Mouse (Mus musculus) adrenal gland, postnatal 36 days (tissue): ENCODE measurements around the gene Frmd5. TPM values are rescaled to one million over a fixed set of nuclear protein-coding genes. Genes with fewer than 3 reads are reported as not detected.

Source experiments
- DNase-seq, 2 experiments: peaks; one replicate each; pipeline ENCODE4 v3.0.0; 2021; ENCODE audit warnings: mixed read lengths in 1 of 2
- long read RNA-seq, 2 experiments: library from polyadenylated mRNA; stranded (forward); transcript quantifications; one replicate each; pipeline ENCODE4 v2.0.0; 2021; ENCODE audit warnings: borderline sequencing depth in 2 of 2
- total RNA-seq, 2 experiments: library from RNA; stranded (reverse); gene quantifications; 2 replicates each; pipeline ENCODE4 v1.2.3; 2021

Gene Frmd5
- total RNA-seq = 100 to 1,000 TPM; 103 to 188 TPM
- long read RNA-seq, experiment 1, partial matches to known transcripts = 16 of 39 reads
- long read RNA-seq, experiment 1, other reads (novel, unspliced or antisense) = 23 of 39 reads
- long read RNA-seq, experiment 2, partial matches to known transcripts = 2 of 3 reads
- long read RNA-seq, experiment 2, other reads (novel, unspliced or antisense) = 1 of 3 reads

DNA sequence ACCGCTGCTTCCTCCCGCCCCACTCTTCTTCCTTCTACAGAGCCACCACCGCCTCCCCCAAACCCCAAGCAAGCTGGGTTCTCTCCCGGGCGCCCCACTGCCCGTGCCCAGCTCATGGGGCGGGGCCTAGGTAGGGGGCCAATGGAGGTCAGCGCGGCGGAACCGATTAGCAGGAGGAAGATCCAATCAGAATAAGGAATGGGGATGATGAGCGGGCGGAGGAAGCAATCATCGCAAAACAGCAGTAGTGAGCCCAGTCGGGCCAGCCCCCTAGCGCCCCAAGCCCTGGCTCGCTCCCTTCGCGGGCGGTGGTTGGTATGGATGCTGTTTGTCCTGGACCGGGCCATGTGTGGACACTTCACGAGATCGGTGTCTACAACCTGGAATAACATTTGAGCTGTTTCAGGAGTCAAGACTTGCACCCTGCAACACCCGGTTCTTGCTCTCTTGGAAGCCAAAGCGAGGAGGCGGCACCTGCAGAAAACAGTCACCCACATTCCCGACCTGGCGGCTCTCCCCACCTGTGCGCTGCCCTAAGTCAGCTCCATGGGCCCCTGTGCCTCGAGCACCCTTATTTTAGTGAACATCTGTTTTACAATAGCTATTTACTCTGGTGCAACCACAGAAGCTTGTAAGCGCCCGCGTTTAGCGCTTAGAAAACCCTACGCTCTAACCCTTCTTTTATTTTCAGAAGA is at the start of gene Frmd5:
Gene Frmd5, minus strand, starts transcription at position 129 of the 695 bp plus-strand sequence.
- DNase-seq = peak; percentile 93 to 94

DNA sequence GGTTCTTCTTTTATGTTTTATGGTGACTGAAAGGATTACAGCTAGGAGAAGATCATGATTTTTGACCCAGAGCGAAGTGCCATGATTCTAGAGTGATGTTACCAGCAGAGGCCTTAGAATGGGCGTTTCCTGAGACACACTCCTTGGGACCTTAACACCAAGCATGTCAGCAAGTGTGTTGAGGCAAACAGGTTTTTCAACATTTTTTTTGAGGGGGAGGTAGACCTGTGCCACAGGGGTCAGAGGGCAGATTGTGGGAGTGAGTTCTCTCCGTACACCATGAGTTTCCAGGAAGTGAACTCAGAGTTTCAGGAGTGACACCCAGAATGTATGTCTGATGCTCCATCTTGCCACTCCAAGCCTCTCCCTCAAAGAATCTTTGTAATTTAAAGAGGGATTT is 47.1 kb upstream of the Frmd5 start:
- no peak for DNase-seq

DNA sequence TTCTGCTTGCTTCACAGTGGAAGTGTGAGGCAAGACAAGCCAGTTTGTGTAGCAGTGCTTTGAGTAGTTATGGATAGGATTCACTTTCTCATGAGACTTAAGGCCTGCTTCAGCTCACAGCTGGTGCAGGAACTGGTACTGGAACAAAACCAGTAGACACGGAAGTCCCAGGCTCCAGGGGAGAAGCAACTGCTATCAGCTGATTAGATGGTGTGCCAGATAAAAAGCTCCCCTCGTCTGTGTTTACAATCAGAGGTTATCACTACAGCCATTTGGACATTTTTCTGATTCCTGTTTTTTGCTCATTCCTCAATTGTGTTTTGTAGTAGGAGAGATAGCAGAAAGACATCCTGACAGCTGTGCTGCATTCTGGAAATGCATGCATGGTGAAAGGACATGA is 45.2 kb upstream of the Frmd5 start:
- DNase-seq = no peak

DNA sequence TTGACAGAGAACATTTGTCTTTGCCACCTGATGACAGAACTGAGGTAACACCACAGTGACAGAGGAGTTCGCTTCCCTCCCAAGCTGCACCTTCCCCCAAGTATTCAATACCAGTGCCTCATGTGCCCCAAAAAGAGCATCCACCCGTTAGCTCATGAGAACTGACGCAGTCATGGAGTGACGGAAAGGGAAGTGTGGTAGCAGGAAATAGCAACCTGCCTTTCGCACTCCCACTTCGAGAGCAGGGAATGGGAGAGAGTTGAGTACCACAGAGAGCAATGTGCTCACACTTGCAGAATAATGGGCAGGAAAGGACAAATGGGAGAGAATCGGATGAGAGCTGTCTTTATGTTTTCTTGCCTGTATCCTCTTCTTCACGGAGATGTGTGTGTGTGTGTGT is 39.2 kb upstream of the Frmd5 start:
- DNase-seq = no peak

DNA sequence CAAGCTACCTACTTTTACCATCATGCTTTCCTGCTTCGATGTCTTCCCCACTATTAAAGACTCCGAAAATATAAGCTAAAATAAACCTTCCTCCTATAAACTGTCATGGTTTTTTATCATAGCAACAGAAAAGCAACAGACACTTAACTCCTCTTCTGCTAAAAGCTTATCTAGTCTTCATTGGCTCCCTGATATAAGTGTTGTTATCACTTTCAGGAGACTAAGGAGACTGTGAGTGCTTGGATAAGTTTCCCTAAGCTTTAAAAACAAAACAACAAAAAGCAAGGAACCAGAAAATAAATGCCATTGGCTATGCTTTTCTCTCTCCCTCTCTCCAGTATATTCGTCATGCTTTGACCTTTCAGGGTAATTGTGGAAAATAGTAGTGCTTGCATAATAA is 35.4 kb upstream of the Frmd5 start:
- no peak for DNase-seq

DNA sequence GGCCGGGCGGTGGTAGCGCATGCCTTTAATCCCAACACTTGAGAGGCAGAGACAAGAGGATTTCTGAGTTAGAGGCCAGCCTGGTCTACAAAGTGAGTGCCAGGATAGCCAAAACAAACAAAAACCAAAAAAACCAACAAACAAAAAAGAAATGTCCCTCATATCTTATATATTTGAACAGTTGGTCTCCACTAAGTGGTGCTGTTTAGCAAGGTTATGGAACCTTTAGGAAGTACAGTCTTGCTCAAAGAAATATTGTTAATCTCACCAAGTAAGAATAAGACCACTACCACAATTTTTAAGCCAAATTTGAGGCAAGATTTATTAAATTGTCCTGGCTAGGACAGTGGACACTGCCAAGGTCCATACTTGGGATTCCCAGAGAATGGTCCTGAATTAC is 34.6 kb upstream of the Frmd5 start:
- no peak for DNase-seq

DNA sequence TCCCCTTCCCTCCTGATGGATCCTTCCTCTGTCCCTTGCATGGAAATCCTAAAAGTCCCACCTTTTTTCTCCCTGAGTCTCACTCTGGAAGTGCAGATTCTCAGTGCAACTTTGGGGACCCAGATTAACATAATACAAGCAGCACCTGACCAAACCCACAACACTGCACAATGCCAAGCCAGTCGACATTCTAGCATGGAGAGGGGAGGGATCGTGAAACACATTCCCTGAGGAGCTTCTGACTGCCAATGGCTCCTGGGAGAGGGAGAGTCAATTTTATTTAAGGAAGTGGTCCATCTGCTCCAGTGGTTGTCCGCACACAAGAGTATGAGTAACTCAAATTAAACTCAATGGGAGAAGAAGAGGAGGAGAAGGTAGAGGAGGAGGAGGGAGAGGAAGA is 28.0 kb upstream of the Frmd5 start:
- no peak for DNase-seq

DNA sequence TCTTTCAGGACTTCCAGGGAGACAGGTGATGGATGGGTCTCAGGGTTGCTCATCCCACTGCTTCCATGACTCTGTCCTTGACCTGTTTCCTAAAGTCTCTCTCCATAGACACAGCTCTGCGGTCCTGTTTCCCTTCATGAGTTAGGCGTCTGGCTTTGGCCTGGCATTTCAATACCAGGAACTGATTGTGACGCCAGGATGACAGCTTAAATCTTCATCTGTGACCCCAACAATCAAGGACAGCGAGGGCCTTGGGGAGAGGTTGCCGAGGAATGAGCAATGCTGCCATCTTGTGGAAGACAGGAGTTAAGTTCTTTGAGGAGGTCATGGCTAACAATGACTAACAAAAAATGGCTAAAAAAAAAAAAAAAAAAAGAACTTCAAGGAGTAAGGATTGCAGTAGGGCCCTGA is 25.6 kb upstream of the Frmd5 start:
- DNase-seq = peak; percentile 65 to 73

DNA sequence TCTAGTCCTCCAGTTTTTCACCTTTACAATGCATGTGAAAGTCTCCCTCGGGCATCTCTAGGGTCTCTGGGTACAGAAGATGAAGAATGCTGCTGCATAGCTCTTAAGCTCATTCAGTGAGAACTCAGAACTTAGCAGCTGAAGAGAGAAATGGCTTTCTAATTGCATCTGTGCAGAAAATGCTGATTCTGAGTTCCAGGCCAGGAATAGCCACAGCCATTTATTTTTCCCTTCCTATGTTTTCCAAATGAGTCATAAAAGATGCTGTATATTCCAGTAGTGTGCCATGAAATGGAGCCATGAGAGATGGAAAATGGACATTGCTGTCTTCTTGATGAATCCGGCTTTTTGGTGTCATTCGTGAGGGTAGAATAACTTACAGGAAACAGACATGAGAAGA is 21.5 kb upstream of the Frmd5 start:
- DNase-seq = no peak

DNA sequence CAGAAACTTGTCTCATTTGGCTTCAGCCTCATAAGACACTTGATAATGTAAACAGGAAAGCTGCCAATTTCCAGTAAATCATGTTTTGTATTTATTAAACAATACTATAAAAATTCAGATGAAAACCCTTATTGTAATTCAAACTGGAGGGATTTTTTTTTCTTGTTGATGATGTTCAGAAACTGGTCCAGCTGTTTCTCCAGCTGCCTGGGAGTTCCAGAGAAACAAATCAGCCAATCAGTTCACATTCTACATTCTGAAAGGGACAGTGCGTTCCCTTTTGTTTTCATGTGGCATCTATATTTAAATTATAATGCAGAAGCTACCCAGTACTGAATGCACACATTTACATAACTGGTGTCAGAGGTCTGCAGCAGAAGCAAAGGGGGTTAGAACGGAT is 19.3 kb upstream of the Frmd5 start:
- no peak for DNase-seq

DNA sequence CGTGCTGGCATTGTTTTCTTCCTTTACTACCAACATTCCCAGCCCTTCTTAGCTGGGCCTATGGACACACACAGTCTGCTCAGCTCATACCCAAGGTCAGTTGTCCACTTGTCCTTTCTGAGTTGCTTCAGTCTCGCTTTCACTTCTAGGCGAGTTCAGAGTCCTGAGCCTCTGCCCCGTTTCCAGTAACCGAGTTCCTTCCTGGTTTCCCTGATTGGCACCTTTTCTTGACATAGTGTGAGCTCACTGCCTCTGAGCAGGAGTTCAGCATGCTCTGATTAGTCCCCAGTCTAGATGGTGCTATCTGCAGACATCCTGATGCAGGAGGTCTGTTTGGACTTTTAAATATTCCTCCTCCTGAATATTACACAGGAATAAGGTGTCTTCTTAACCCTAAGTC is 17.8 kb upstream of the Frmd5 start:
- DNase-seq = peak in 1 of 2 experiments; percentile 12

DNA sequence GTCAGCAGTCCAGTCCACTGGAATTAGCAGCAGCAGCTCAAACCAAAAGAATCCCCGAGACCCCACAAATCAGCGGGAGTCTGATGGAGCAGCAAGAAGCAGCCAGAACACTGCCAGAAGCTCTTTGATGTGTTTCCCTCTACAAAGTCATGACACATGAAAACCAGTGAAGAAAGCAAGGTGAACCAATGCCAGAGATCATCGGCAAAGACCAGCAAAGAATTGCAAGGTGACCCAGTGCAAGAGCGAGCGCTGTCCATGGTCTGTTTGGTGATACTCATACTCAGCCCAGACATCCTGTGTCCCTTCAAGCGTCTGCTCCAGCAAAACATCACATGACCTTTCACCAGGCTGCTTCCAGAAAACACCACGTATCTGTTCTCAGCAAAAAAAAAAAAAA is 14.9 kb upstream of the Frmd5 start:
- no peak for DNase-seq

DNA sequence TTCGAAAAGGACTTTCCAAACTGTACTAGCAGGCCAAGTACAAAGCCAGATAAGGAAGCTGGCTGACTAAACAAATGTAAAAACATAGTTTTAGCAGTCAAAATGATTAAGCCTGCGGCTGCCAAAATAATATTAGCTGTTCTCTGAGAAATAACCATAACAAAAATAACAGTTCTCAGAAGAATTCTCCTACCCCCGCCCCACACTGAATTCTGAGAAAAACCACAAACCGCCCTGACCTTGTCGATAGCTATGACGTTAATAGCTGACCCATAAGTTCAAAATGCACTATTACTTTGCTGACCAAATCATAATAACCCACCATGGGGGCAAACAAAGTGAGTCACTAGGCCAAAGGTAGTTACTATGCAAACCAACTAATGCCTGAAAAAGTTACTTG is 4.0 kb upstream of the Frmd5 start:
- DNase-seq = peak in 1 of 2 experiments; percentile 44

DNA sequence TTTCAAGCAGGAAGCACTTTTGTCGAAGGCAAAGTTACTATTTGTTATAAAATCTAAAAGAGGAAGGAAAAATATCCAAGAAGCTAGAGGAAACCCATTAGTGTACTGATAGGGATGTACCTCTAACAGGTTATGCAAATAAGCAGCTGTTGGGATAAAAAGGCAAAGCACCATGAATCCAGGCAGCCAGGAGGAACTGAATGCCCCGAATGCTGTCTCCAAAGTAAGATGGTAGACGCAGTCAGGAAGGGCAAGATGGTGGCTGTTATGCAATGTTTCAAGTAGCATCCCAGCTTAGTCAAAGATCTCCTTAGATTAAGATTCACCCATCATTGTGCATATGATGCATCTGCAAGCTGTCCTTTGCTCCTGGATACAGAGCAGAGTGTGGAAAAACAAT is 2.2 kb upstream of the Frmd5 start:
- DNase-seq = no peak

DNA sequence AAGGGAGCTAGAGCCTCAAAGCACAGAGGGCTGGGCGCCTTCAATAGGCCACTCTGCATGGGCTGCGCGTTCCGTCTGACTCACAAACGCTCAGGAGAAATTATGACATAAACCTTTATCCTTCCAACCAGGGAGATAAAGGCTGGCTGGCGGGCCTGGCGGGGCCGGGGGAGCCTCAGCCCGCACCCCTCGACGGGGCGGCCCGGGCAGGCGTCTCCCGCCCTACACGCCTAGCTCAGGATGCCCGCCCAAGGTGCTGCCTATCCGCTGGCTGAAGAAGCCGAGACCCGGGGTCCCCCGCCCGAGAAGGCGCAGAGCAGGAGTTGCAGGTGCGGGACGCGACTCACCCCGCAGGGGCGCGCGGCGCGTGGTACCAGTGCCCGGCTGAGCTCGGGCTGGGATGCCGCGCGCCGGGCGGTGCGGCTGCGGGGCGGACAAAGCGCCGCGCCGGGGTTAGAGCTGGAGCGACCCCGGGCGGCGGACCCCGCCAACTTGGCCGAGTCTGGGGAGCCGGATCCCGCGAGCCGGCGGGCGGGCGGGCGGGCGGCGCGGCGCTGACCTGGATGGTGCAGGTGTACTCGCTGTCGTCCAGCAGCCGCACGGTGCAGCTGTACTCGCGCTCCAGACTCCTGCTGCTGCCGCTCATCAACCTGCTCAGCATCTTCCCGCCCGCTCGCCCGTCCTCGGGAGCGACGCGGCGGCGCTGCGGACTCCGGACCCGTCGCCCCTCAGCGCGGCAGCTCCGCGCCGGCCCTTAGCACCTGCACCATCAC is 530 bp downstream of the Frmd5 start:
- DNase-seq = peak; percentile 50 to 61

DNA sequence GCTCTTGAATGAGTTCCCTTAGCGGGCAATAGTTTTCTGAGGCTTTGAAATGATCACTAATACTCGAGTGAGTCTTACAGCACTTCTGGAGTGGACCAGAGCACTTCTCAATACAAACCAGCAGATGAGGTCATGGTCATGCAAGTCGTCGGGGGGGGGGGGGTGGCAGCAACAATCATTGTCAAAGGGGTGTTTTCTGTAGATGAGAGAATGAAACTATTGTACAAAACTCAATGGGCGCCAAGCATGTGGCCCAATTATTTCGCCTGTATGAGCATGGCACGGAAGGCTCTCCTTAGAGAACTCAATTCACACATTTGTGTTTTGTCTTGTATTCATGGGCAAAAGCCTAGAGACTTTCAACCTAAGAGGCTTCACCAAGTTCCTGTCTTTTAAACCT is 7.8 kb downstream of the Frmd5 start:
- DNase-seq = no peak

DNA sequence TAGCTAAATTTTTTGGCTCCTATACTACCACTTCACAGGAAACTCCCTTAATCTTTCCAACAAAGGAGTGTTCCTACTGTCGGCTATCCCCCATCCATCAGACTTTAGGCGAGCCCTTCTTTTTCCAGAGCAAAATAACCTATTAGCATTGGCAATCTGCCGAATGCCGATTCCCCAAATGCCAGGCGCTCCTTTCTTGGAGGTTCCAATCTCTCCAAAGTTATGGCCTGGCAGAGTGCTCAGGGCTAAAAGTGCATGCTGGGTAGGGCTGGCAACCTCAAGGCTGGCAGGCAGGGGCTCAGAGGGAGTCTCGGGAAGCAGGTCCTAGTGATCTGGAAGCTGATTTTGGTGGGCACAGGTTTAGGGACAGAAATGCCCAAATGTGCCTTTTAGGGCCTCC is 10.9 kb downstream of the Frmd5 start:
- DNase-seq = peak in 1 of 2 experiments; percentile 21

DNA sequence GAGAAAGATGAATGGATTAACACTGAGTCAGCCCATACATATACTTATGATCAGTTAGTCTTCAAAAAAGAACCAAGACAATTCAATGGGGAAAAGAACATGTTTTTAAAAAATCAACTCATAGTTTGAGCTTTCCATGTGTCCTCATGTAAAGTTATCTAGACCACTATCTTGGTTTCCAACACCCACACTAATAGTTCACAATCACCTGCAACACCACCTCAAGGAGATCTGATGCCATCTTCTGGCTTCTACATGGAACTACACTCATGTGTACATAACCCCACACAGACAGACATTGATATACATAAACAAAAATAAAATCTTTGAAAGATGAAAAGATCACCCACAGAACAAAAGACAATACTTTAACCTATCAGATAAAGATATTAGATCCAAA is 17.1 kb downstream of the Frmd5 start:
- no peak for DNase-seq

DNA sequence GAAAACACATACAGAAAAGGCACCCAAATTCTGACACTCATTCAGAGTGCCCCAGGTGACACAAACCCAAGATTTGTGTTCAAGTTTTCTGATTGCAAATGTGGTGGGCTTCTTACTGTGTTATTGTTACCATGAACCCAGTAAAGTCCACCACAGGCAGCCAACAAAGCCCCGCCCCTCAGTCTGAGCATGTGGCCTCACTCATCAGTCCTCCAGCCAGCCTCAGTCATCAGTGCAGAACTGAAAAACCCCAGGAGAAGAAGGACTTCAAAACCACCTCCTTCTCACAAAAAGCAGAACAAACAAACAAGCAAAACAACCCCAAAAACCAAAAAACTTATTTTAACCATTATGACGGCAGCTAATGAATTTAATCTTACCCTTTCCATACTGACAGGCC is 18.5 kb downstream of the Frmd5 start:
- peak in 1 of 2 experiments; percentile 24 for DNase-seq

DNA sequence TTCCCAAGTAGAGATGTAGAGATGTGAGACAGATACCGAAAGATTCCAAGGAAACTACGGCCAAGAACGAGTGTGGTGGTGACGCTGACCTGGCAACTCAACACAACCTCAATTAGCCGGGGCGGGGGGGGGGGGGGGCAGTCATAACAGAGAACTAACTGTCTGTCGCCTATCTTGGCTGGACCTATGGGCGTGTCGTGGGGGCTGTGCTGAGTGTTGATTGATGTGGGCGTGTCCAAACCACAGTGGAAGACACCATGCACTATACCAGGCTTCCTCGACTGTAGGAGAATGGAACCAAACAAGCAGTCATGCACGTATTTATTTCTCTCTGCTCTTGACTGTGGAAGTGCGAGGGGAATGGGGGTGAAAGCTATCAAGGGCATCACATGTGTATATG is 19.1 kb downstream of the Frmd5 start:
- no peak for DNase-seq

DNA sequence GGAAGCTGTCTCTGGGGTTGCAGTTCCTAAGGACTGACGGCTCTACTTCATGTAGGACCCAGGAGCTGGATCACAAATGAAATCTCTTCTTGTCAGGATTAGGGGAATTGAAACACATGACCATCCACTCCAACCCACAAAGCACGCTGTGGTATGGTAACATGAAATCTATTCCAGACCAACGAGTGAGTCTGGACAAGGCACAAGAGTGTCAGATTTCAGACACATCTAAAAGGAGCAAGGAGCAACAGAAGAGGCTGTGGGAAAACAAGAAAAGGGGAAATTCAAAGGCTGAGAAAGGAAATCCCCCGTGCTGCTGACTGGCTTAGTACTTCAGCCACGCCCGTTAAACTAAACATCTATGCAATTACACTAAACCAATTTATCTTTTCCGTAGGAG is 19.6 kb downstream of the Frmd5 start:
- DNase-seq = no peak

DNA sequence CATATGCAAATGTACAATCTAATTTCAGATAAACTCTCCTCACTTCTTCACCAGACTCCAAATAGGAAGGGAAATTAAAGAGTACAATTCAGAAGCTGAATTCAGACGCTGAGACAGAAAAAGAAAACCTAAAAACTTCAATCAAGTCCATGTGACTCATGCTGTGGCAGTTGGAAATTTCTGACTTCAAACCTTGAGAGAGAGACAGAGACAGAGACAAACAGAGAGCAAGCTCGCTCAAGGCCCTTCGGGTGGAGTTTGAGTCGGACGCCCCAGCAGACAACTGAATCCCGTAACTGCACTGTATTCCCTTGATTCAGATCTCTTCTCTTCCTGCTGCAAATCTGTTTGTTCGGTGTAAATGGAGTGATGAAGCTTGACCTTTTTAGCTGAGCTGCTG is 30.7 kb downstream of the Frmd5 start:
- peak; percentile 52 to 62 for DNase-seq

DNA sequence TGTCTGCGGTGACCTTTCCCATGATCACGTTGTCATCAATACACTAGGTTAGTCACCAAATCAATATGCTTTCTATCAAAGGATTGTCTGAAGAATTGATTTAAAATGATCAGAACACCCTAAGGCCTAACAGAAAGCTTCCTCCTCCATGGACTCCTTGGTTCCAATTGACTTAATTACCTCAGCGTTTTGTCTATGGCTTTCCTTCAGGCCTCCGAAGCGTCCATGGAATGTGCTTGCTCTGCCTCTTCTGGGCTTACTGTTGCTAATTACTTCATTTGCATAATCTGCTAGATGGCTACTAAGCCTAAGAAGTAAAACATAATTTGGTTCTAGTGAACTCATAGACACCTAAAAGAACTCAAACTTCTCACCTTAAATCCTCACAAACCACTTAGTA is 42.0 kb downstream of the Frmd5 start:
- DNase-seq = no peak

DNA sequence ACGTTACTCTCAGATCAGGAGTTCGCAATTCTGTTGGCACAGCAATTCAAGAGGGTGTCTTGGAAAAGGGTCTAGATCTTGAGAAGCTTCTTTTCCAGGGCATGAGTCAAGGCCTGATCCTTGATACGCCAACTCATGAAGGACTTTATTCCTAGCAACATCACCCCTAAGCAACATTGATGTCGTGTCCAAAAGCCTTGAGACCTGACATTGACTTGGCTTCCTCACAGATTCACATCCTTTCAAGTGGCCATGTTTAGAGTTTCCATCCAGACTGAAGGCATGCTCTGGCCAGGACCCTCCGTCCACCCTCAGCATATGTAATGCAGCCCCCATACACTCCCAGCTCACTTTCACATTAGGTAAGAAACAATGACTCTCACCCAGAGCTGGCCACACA is 45.0 kb downstream of the Frmd5 start:
- DNase-seq = peak in 1 of 2 experiments; percentile 31
